Mouse (Mus musculus): ENCODE data around the gene Cd300a. TPM values are rescaled to one million over a fixed set of nuclear protein-coding genes. Genes with fewer than 3 reads are reported as not detected.

Cd300a gene
- polyA plus RNA-seq, 1 experiment from 2014 or later: 1.9 TPM

DNA sequence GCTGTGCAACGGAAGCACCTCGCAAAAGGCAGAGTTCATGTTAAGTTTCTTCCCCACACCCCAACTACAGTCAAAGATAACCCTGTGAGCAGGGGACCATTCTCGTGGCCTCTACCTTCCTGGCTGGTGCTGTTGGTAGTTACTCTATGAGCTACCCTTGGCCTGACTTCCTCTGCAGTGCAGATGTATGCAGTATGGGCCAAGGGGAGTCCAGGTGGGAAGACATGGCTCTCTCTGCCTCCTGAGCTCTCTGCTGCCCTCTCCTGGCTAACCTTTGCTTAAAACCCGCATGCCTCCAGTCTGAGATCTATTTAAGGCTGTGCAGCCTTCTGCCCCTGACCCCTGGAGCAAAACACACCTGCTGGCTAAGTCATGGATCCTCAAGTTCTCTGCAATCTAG lies 34.1 kb downstream of the Cd300a start:
- Histone ChIP-seq H3K4me2 (replicated peaks) (no peak overlapping the region), H3K9ac (no peak overlapping the region), H3K4me1 (no peaks in the 10 kb centered on the region), H3K9me3 (no peaks in the 10 kb centered on the region), H3K36me3 (no peaks in the 10 kb centered on the region), H3K27me3 (no peaks in the 10 kb centered on the region), H3K4me3 (no peak overlapping the region), H3K27ac (no peak overlapping the region)
- 73% methylated on average over 4 of the region's 4 CpGs for WGBS
- ATAC-seq (ENCODE audit: low FRiP score, low read depth): no peak

DNA sequence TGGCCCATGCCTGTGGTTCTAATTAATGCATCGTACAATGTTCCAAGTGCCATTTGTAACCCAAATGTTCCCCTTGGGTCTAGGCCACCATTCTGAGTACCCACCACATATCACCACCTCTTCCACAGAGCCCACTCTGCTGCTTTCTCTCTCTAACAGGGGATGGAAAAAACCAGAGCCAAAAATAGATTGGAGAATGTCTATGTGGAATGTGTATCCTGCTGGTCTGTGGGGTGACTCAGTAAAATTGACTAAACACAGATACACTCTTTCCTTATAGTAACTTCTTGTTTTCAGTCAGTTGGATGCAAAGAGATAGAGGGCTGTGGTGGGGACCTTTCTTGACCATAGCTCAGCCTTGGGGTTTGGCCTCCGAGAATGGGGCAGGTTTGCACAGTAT lies 39.7 kb downstream of the Cd300a start:
- no peak overlapping the region for H3K4me3 ChIP-seq
- ATAC-seq (ENCODE audit: low FRiP score, low read depth): no peak

DNA sequence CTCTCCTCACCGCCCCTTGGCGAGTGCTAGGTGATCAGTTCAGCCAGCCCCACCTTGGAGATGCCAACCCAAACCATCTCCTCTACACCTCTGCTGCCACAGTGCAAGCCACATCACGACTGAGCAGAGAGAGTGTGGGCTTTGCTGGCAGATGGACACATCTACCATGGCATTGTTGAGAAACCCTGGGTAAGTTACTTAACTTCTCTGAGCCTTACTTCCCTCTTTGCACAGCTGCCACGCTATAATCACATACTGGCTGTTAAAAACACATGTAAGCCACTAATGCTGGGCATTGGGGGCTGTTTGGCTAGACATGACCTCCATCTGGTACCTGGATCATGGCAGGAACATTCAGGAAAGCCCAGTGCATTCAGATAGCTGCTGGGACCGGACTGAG lies 41.2 kb downstream of the Cd300a start:
- H3K9ac ChIP-seq: no peak overlapping the region
- no peaks in the 10 kb centered on the region for H3K36me3 ChIP-seq
- H3K4me3 ChIP-seq: no peak overlapping the region
- no peak overlapping the region for H3K4me2 ChIP-seq (replicated peaks)
- ATAC-seq (ENCODE audit: low FRiP score, low read depth): no peak
- no peaks in the 10 kb centered on the region for H3K9me3 ChIP-seq
- no peaks in the 10 kb centered on the region for H3K27me3 ChIP-seq
- no peaks in the 10 kb centered on the region for H3K4me1 ChIP-seq
- WGBS: 68% methylated on average over 5 of the region's 5 CpGs
- no peak overlapping the region for H3K27ac ChIP-seq

More for the DNA sequence above, 39.7 kb downstream of the Cd300a start:
- Histone ChIP-seq H3K4me2 (replicated peaks) (no peak overlapping the region), H3K36me3 (no peaks in the 10 kb centered on the region), H3K27me3 (no peaks in the 10 kb centered on the region), H3K9ac (no peak overlapping the region), H3K27ac (no peak overlapping the region), H3K4me1 (no peaks in the 10 kb centered on the region), H3K9me3 (no peaks in the 10 kb centered on the region)
- 79% methylated on average over 2 of the region's 2 CpGs for WGBS

DNA sequence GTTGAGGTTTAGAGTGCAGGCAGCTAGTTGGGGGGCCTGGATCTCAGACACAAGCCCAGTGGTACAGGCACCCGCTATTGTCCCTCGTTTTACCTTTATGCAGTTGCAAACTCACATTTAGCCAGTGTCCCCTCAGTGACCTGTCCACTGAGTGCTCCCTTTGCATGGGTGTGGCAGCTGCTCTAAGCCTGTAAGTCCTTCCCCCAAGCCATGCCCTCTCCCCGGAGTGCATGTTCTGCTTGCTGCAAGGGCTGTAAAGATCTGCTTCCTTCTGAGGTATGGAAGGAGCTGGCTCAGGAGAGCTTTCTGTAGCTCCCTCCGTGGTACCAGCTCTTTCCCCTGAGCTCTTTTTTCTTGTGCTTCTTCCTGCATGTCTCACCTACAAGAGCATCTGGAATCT lies 43.8 kb downstream of the Cd300a start:
- Histone ChIP-seq H3K4me2 (replicated peaks) (no peak overlapping the region), H3K4me3 (no peak overlapping the region), H3K36me3 (no peaks in the 10 kb centered on the region), H3K9me3 (no peaks in the 10 kb centered on the region), H3K9ac (no peak overlapping the region), H3K27ac (no peak overlapping the region), H3K27me3 (no peaks in the 10 kb centered on the region), H3K4me1 (no peaks in the 10 kb centered on the region)
- WGBS: 72% methylated on average over 4 of the region's 4 CpGs
- ATAC-seq (ENCODE audit: low FRiP score, low read depth): no peak

DNA sequence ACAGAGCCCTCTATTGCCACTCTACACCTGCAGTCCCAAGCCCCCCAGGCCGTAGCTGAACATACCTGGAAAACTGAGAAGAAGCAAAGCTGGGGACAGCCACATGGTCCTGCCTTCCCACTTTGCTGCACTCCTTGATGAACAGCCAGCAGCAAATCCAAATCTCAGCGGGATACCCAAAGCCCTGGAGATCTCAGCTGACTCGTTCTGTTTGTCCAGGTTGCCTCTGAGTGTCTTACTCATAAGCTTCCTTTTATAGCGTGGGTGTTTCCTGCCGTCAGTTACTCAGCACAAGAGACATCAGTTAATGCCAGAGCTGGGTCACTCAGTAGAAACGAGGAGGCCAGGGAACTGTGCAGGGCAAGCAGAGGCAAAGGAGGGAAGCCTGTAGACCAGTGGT lies 44.3 kb downstream of the Cd300a start, which contains the start of gene Cd300lb:
Gene Cd300lb, minus strand, starts transcription at position 243 of the 400 bp plus-strand sequence.
- no peak within 1 kb of the TSS for H3K4me3 ChIP-seq
- no peaks in the 10 kb centered on the region for H3K4me1 ChIP-seq
- WGBS: 57% methylated on average over 6 of the region's 6 CpGs
- no peaks in the 10 kb centered on the region for H3K9me3 ChIP-seq
- no peaks in the 10 kb centered on the region for H3K36me3 ChIP-seq
- H3K9ac ChIP-seq: no peak within 1 kb of the TSS
- ATAC-seq (ENCODE audit: low FRiP score, low read depth): no peak
- H3K4me2 ChIP-seq (replicated peaks): no peak within 1 kb of the TSS
- H3K27ac ChIP-seq: no peak within 1 kb of the TSS
- no peaks in the 10 kb centered on the region for H3K27me3 ChIP-seq

Other genes with a start within 250 kb of the Cd300a start
- 966 and 986 TPM in 2 replicates for gene Rpl38, start 221.5 kb upstream of the Cd300a start, polyA plus RNA-seq (2015; fragmentation: Nextera tagmentation; extraction: Ambion mirVana)
- 20.0 and 21.2 TPM in 2 replicates for gene Ttyh2, start 214.6 kb upstream of the Cd300a start, polyA plus RNA-seq (2015; fragmentation: Nextera tagmentation; extraction: Ambion mirVana)
- gene Dnaic2, start 162.6 kb upstream of the Cd300a start, polyA plus RNA-seq (2015; fragmentation: Nextera tagmentation; extraction: Ambion mirVana): 0.83 and 0.95 TPM in 2 replicates
- 0.09 and 0.23 TPM in 2 replicates for gene Kif19a, start 124.7 kb upstream of the Cd300a start, polyA plus RNA-seq (2015; fragmentation: Nextera tagmentation; extraction: Ambion mirVana)
- gene Btbd17, start 94.1 kb upstream of the Cd300a start, polyA plus RNA-seq (2015; fragmentation: Nextera tagmentation; extraction: Ambion mirVana): 1.7 TPM in 2 replicates
- gene Gpr142, start 91.1 kb upstream of the Cd300a start, polyA plus RNA-seq (2015; fragmentation: Nextera tagmentation; extraction: Ambion mirVana): not detected in 2 replicates
- 56.2 and 60.0 TPM in 2 replicates for gene Gprc5c, start 38.9 kb upstream of the Cd300a start, polyA plus RNA-seq (2015; fragmentation: Nextera tagmentation; extraction: Ambion mirVana)
- 0.14 and 0.19 TPM in 2 replicates for gene Cd300lb, start 44.3 kb downstream of the Cd300a start, polyA plus RNA-seq (2015; fragmentation: Nextera tagmentation; extraction: Ambion mirVana)
- gene Cd300c, start 79.1 kb downstream of the Cd300a start, polyA plus RNA-seq (2015; fragmentation: Nextera tagmentation; extraction: Ambion mirVana): not detected in 2 replicates
- gene Cd300ld, start 99.9 kb downstream of the Cd300a start, polyA plus RNA-seq (2015; fragmentation: Nextera tagmentation; extraction: Ambion mirVana): 0.14 TPM in 1 of 2 replicates, not detected in the other
- 1.7 and 2.2 TPM in 2 replicates for gene Cd300c2, start 111.8 kb downstream of the Cd300a start, polyA plus RNA-seq (2015; fragmentation: Nextera tagmentation; extraction: Ambion mirVana)
- gene Cd300ld2, start 126.2 kb downstream of the Cd300a start, polyA plus RNA-seq (2015; fragmentation: Nextera tagmentation; extraction: Ambion mirVana): not detected in 2 replicates
- not detected in 2 replicates for gene Cd300ld4, start 137.0 kb downstream of the Cd300a start, polyA plus RNA-seq (2015; fragmentation: Nextera tagmentation; extraction: Ambion mirVana)
- gene Cd300ld5, start 147.7 kb downstream of the Cd300a start, polyA plus RNA-seq (2015; fragmentation: Nextera tagmentation; extraction: Ambion mirVana): not detected in 2 replicates
- gene Cd300ld3, start 158.4 kb downstream of the Cd300a start, polyA plus RNA-seq (2015; fragmentation: Nextera tagmentation; extraction: Ambion mirVana): not detected in 2 replicates
- 0.09 and 0.23 TPM in 2 replicates for gene Cd300e, start 172.1 kb downstream of the Cd300a start, polyA plus RNA-seq (2015; fragmentation: Nextera tagmentation; extraction: Ambion mirVana)
- 1.4 and 1.6 TPM in 2 replicates for gene Rab37, start 201.4 kb downstream of the Cd300a start, polyA plus RNA-seq (2015; fragmentation: Nextera tagmentation; extraction: Ambion mirVana)
- gene Cd300lf, start 244.0 kb downstream of the Cd300a start, polyA plus RNA-seq (2015; fragmentation: Nextera tagmentation; extraction: Ambion mirVana): 0.09 TPM in 1 of 2 replicates, not detected in the other

All from limb, embryonic 13.5 days (tissue).